Comparison of ENCODE assay signal across 12 mouse cellular contexts in genomic region chr6:20604170-20604569, GRCm38 (mm10).
A peak's percentile ranks its signal among the peaks of the same experiment; 100 is the strongest.
DNase-seq lines count a peak whose midpoint lies in the region; ATAC-seq and TF ChIP-seq lines count a peak whose summit lies in the region.
"Had no signal": no experiment of that assay in that cellular context is flagged by ENCODE, and none has a peak within 500 bp of the region (broad histone marks: within the 10 kb centered on the region; RNA-seq: fewer than 3 reads in every experiment).

No protein-coding gene starts in this region.

- no peak overlapping the region for H3K27ac ChIP-seq in hindbrain, embryonic 16.5 days (ENCODE audit: low read depth, low read length)
- H3K27ac ChIP-seq in hindbrain, embryonic 12.5 days: no peak overlapping the region
- no peak overlapping the region for H3K27ac ChIP-seq in intestine, postnatal 0 days (ENCODE audit: low read depth, low read length)
- H3K27ac ChIP-seq: hindbrain, embryonic 15.5 days had no signal

- no peaks in the 10 kb centered on the region for H3K4me1 ChIP-seq in hindbrain, embryonic 16.5 days (ENCODE audit: control insufficient read depth, insufficient read depth, low read depth, low read length)
- no peaks in the 10 kb centered on the region for H3K4me1 ChIP-seq in hindbrain, embryonic 12.5 days
- no peaks in the 10 kb centered on the region for H3K4me1 ChIP-seq in intestine, postnatal 0 days (replicated peaks; ENCODE audit: control insufficient read depth, insufficient read depth, low read length)
- H3K4me1 ChIP-seq: hindbrain, embryonic 15.5 days had no signal

- H3K36me3 ChIP-seq in hindbrain, embryonic 16.5 days (ENCODE audit: control insufficient read depth, insufficient read depth, low read length): no peaks in the 10 kb centered on the region
- no peaks in the 10 kb centered on the region for H3K36me3 ChIP-seq in hindbrain, embryonic 12.5 days
- H3K36me3 ChIP-seq in intestine, postnatal 0 days (ENCODE audit: control insufficient read depth, insufficient read depth): no peaks in the 10 kb centered on the region
- H3K36me3 ChIP-seq: hindbrain, embryonic 15.5 days had no signal

- no peaks in the 10 kb centered on the region for H3K9me3 ChIP-seq in hindbrain, embryonic 16.5 days (ENCODE audit: control insufficient read depth, low read length)
- H3K9me3 ChIP-seq in hindbrain, embryonic 12.5 days (replicated peaks): no peaks in the 10 kb centered on the region
- H3K9me3 ChIP-seq in intestine, postnatal 0 days (ENCODE audit: control insufficient read depth): no peaks in the 10 kb centered on the region
- H3K9me3 ChIP-seq: hindbrain, embryonic 15.5 days had no signal

- 84% methylated on average over 2 of the region's 2 CpGs for WGBS in hindbrain, embryonic 16.5 days
- 93% methylated on average over 2 of the region's 2 CpGs for WGBS in hindbrain, embryonic 12.5 days
- WGBS in intestine, postnatal 0 days: 80% methylated on average over 2 of the region's 2 CpGs

- H3K4me2 ChIP-seq in hindbrain, embryonic 16.5 days (ENCODE audit: low read length): no peak overlapping the region
- no peak overlapping the region for H3K4me2 ChIP-seq in hindbrain, embryonic 12.5 days (replicated peaks)
- no peak overlapping the region for H3K4me2 ChIP-seq in intestine, postnatal 0 days (replicated peaks; ENCODE audit: low read depth)
- H3K4me2 ChIP-seq: hindbrain, embryonic 15.5 days had no signal

- no peak overlapping the region for H3K9ac ChIP-seq in hindbrain, embryonic 16.5 days (ENCODE audit: low read depth, low read length)
- H3K9ac ChIP-seq in hindbrain, embryonic 12.5 days: no peak overlapping the region
- H3K9ac ChIP-seq in intestine, postnatal 0 days (ENCODE audit: low read depth, low read length): no peak overlapping the region
- H3K9ac ChIP-seq: hindbrain, embryonic 15.5 days had no signal

- TF ChIP-seq CTCF in brain, embryonic 14.5 days (IDR thresholded peaks at IDR 0.05; ENCODE audit: borderline replicate concordance, extremely low read depth, insufficient read depth, insufficient read length): no peak
- no peak for TF ChIP-seq CTCF in intestine, postnatal 0 days (IDR thresholded peaks at IDR 0.05; ENCODE audit: low read depth)

- no peak overlapping the region for H3K4me3 ChIP-seq in hindbrain, embryonic 16.5 days (ENCODE audit: low read length)
- H3K4me3 ChIP-seq in hindbrain, embryonic 12.5 days: no peak overlapping the region
- no peak overlapping the region for H3K4me3 ChIP-seq in intestine, postnatal 0 days (ENCODE audit: low read depth, low read length)
- H3K4me3 ChIP-seq: erythroblast, embryonic 14.5 days; hindbrain, embryonic 15.5 days had no signal

- no peaks in the 10 kb centered on the region for H3K27me3 ChIP-seq in hindbrain, embryonic 16.5 days (replicated peaks; ENCODE audit: control insufficient read depth, insufficient read depth, low read length)
- no peaks in the 10 kb centered on the region for H3K27me3 ChIP-seq in hindbrain, embryonic 12.5 days
- no peaks in the 10 kb centered on the region for H3K27me3 ChIP-seq in intestine, postnatal 0 days (replicated peaks; ENCODE audit: control insufficient read depth, insufficient read depth, low read length)
- H3K27me3 ChIP-seq: hindbrain, embryonic 15.5 days had no signal

- DNase-seq in brain, embryonic 14.5 days (ENCODE audit: low read depth): peak; percentile 87
- DNase-seq in cerebellum, adult 9-10 months: peak; percentile 99
- peak; percentile 71 for DNase-seq in layer of hippocampus, adult 9-11 months
- no peak for DNase-seq in kidney, postnatal 36 days
- DNase-seq: kidney, postnatal 4 days; thymus, adult 2 months had no signal

- TF ChIP-seq POLR2A in brain, embryonic 14.5 days (IDR thresholded peaks at IDR 0.05; ENCODE audit: borderline replicate concordance, extremely low read depth, insufficient read depth, insufficient read length, poor library complexity, severe bottlenecking): no peak

- peak; percentile 61; the same call in 1 of the 2 replicates for ATAC-seq in hindbrain, embryonic 16.5 days
- ATAC-seq in hindbrain, embryonic 12.5 days (ENCODE audit: low FRiP score): no peak
- ATAC-seq in monocyte, adult 5-6 weeks (replicated peaks; ENCODE audit: insufficient number of reproducible peaks, low FRiP score, low TSS enrichment, poor library complexity, severe bottlenecking): no peak
- no peak for ATAC-seq in intestine, postnatal 0 days

Comparison
In these comparisons a context has a peak if more than half of its experiments do, and no peak if none do; other contexts are left out.
1. DNase-seq: peak in brain, embryonic 14.5 days (single experiment), cerebellum, adult 9-10 months (single experiment) and layer of hippocampus, adult 9-11 months (single experiment); none in kidney, postnatal 36 days (0 of 2).